Mouse (Mus musculus) heart, adult 2 months (tissue): ENCODE results near the gene Gdf15. TPM values are rescaled to one million over a fixed set of nuclear protein-coding genes. Genes with fewer than 3 reads are reported as not detected.

Experiments
- DNase-seq, 2 experiments: peaks; one replicate each; pipeline ENCODE4 v3.0.0; 2021
- H3K27ac ChIP-seq: fragments of 200-600 bp; 2 replicates; pipeline ENCODE4 v1.8.1; 2022
- H3K27me3 ChIP-seq: fragments of 200-500 bp; 2 replicates; pipeline ENCODE4 v1.6.1; 2012; ENCODE audit warnings: mild to moderate bottlenecking, low read length, inconsistent platforms, mixed read lengths; ENCODE audit not compliant: control insufficient read depth, insufficient read depth
- H3K36me3 ChIP-seq: fragments of 200-500 bp; 2 replicates; pipeline ENCODE4 v1.6.1; 2012; ENCODE audit warnings: low read length, inconsistent platforms; ENCODE audit not compliant: control insufficient read depth, insufficient read depth
- H3K4me1 ChIP-seq: fragments of 200-500 bp; 2 replicates; pipeline ENCODE4 v1.6.1; 2011; ENCODE audit warnings: low read length; ENCODE audit not compliant: control insufficient read depth, insufficient read depth
- H3K4me3 ChIP-seq: fragments of 200-600 bp; 2 replicates; pipeline ENCODE4 v1.8.1; 2022
- H3K79me2 ChIP-seq: fragments of 200-500 bp; replicated peaks from 2 replicates; pipeline ENCODE4 v1.6.1; 2012; ENCODE audit warnings: mild to moderate bottlenecking, inconsistent platforms, low read length, moderate library complexity, mixed read lengths; ENCODE audit not compliant: control insufficient read depth, insufficient read depth
- H3K9ac ChIP-seq: fragments of 200-500 bp; 2 replicates; pipeline ENCODE4 v1.6.1; 2012; ENCODE audit warnings: low read depth, mild to moderate bottlenecking, control low read depth, inconsistent platforms, low read length, mixed read lengths
- CTCF ChIP-seq: fragments of 200-600 bp; IDR thresholded peaks from 2 replicates; pipeline ENCODE4 v1.8.1; 2022; ENCODE audit warnings: antibody characterized with exemption, mild to moderate bottlenecking, moderate library complexity
- EP300 ChIP-seq: fragments of 200-500 bp; IDR thresholded peaks from 2 replicates; pipeline ENCODE4 v1.6.1; 2011; ENCODE audit warnings: low read depth, low read length, control low read depth; ENCODE audit not compliant: insufficient read depth
- POLR2A ChIP-seq: fragments of 200-500 bp; IDR thresholded peaks from 2 replicates; pipeline ENCODE4 v1.6.1; 2011; ENCODE audit warnings: mild to moderate bottlenecking, low read depth, low read length, control low read depth; ENCODE audit not compliant: insufficient read depth
- WGBS: fragments of 180-500 bp; shearing (Covaris S2); methylation state at CpG from one replicate; pipeline ENCODE4 v1.1.7; 2018; 5-methylcytosine and 5-hydroxymethylcytosine counted together
- intact Hi-C: fragments of 180-260 bp; cut with DNase I; formaldehyde crosslinking; loops from one replicate; pipeline ENCODE4 v1.15.1; 2025
- polyA plus RNA-seq: library from polyadenylated mRNA; depleted of rRNA; stranded (reverse); fragments of >200 nt; gene quantifications from 2 replicates; pipeline ENCODE4 v1.2.3, GENCODE M21; 2012
- total RNA-seq, 2 experiments: library from RNA; stranded (reverse); gene quantifications; 2 replicates each; pipeline ENCODE4 v1.2.3; 2021

Gene Gdf15
- total and polyA plus RNA-seq, 3 experiments = 1.1 to 3.8 (median 2.0) TPM

DNA sequence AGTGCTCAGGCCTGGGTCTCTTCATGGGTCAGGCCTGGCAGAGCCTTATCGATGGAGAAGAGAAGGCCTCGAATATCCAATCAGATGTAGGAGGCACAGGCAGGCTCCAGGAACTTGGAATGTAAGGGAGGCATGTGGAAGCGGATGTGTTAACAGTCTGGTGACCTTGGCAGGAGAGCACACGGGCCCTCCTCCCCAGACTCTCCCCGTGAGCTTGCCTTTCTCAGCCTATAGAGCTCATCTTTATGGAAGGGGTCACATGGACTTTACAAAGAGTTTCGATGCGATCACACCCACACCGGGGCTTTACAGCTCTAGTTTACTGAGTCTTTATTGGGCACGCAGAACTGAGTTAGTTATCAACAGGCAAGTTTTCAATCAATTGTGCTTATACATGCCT, 6.5 kb upstream of the Gdf15 start:
- Histone ChIP-seq H3K4me1 (peaks cover 11% of the 10 kb centered on the region), H3K36me3 (no peaks in the 10 kb centered on the region), H3K79me2 (no peaks in the 10 kb centered on the region), H3K4me3 (no peak overlapping the region), H3K9ac (no peak overlapping the region), H3K27me3 (no peaks in the 10 kb centered on the region), H3K27ac (no peak overlapping the region)
- WGBS = 54% methylated on average over 9 of the region's 9 CpGs
- intact Hi-C loops = no loop called here
- DNase-seq = no peak
- TF ChIP-seq EP300 (no peak), CTCF (no peak), POLR2A (no peak)

GRCm38 (mm10) chr8:70636838-70637237, 4.6 kb upstream of the Gdf15 start:
- intact Hi-C loops = no loop called here
- no peak overlapping the region for H3K27ac ChIP-seq
- H3K9ac ChIP-seq = no peak overlapping the region
- no peaks in the 10 kb centered on the region for H3K79me2 ChIP-seq
- 80% methylated on average over 8 of the region's 8 CpGs for WGBS
- no peak for TF ChIP-seq EP300
- no peak for TF ChIP-seq POLR2A
- no peak for TF ChIP-seq CTCF
- H3K36me3 ChIP-seq = no peaks in the 10 kb centered on the region
- no peaks in the 10 kb centered on the region for H3K27me3 ChIP-seq
- DNase-seq = no peak
- H3K4me1 ChIP-seq = peaks cover 11% of the 10 kb centered on the region
- no peak overlapping the region for H3K4me3 ChIP-seq

DNA sequence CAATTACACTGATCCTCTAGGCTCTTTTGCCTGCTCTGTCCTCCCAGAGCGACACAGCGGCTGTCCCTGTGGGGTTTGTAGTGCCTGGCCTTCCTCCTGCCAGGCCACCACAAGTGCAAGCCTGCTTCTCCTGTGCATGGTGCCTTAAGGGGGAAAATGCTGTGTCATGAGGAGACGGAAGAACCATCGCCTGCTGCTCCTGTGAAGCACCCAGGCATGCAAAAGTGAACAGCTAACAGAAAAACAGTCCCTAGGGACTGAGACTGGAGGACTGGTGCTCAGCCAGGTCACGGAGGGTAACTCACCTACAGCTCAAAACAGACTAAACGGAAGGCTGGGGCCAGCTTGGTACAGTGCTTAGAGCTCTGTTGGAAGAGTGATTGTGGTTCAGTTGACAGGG, 3.3 kb upstream of the Gdf15 start:
- WGBS = 71% methylated on average over 6 of the region's 6 CpGs
- intact Hi-C loops = no loop called here
- H3K27ac ChIP-seq = peak overlapping the region; percentile 33; the same call in 1 of the 2 replicates

DNA sequence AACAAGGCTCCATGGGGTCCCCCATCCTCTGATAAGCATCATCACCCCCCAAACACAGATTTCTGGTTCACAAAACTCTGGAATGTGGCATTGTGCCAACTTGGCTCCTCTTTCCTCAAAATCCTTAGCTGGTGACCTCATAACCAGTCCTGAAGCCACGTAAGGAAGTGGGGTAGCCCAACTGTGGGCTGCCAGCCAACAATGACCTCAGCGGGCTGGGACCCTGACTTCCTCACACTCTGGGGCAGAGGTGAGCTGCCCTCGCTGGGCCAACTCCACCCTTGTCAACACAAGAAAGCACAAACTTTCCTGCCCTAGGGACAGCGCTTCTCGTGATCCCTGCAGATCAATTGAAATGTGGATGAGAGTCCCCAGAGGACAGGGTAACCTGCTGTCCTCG, 1.8 kb upstream of the Gdf15 start:
- WGBS = 8% methylated on average over 6 of the region's 6 CpGs
- H3K36me3 ChIP-seq = no peaks in the 10 kb centered on the region
- H3K4me3 ChIP-seq = no peak overlapping the region
- no peak overlapping the region for H3K9ac ChIP-seq
- intact Hi-C loops = no loop called here
- H3K4me1 ChIP-seq = peaks cover 14% of the 10 kb centered on the region
- H3K27me3 ChIP-seq = no peaks in the 10 kb centered on the region
- TF ChIP-seq CTCF (no peak), POLR2A (0 out of 2 replicates have a peak, but pooled peaks have one; percentile 24), EP300 (peak; percentile 16; the same call in 1 of the 2 replicates)
- peak overlapping the region; percentile 55 for H3K27ac ChIP-seq
- peak; percentile 82 to 85 for DNase-seq
- H3K79me2 ChIP-seq = no peaks in the 10 kb centered on the region

More for the DNA sequence above, 3.3 kb upstream of the Gdf15 start:
- Histone ChIP-seq H3K4me3 (no peak overlapping the region), H3K36me3 (no peaks in the 10 kb centered on the region), H3K9ac (no peak overlapping the region), H3K27me3 (no peaks in the 10 kb centered on the region), H3K4me1 (peaks cover 13% of the 10 kb centered on the region), H3K79me2 (no peaks in the 10 kb centered on the region)
- peak in 1 of 2 experiments; percentile 40 for DNase-seq
- no peak for TF ChIP-seq POLR2A
- TF ChIP-seq EP300 = no peak
- TF ChIP-seq CTCF = no peak

GRCm38 (mm10) chr8:70631436-70631835, 820 bp downstream of the Gdf15 start:
- TF ChIP-seq CTCF = no peak
- no peak for TF ChIP-seq EP300
- TF ChIP-seq POLR2A = peak; percentile 45; the same call in 1 of the 2 replicates

GRCm38 (mm10) chr8:70630532-70631381, 1.5 kb downstream of the Gdf15 start:
- Histone ChIP-seq H3K79me2 (no peaks in the 10 kb centered on the region), H3K36me3 (no peaks in the 10 kb centered on the region), H3K4me3 (no peak overlapping the region; the same call in 1 of the 2 replicates), H3K27me3 (no peaks in the 10 kb centered on the region), H3K9ac (no peak overlapping the region), H3K4me1 (peaks cover 14% of the 10 kb centered on the region), H3K27ac (peak overlapping the region; percentile 83)
- 16% methylated on average over 22 of the region's 22 CpGs for WGBS
- intact Hi-C loops = no loop called here
- TF ChIP-seq POLR2A (no peak), EP300 (no peak), CTCF (no peak)
- peak; percentile 71 to 75 for DNase-seq

More at GRCm38 (mm10) chr8:70631436-70631835, 820 bp downstream of the Gdf15 start:
- Histone ChIP-seq H3K4me3 (no peak overlapping the region), H3K79me2 (no peaks in the 10 kb centered on the region), H3K4me1 (peaks cover 14% of the 10 kb centered on the region), H3K27me3 (no peaks in the 10 kb centered on the region), H3K27ac (peak overlapping the region; percentile 20; the same call in 1 of the 2 replicates), H3K9ac (no peak overlapping the region), H3K36me3 (no peaks in the 10 kb centered on the region)
- intact Hi-C loops = no loop called here
- WGBS = 16% methylated on average over 24 of the region's 24 CpGs
- peak; percentile 58 to 63 for DNase-seq
